Comparison of ENCODE assay signal across 8 mouse cellular contexts in the genomic region with DNA sequence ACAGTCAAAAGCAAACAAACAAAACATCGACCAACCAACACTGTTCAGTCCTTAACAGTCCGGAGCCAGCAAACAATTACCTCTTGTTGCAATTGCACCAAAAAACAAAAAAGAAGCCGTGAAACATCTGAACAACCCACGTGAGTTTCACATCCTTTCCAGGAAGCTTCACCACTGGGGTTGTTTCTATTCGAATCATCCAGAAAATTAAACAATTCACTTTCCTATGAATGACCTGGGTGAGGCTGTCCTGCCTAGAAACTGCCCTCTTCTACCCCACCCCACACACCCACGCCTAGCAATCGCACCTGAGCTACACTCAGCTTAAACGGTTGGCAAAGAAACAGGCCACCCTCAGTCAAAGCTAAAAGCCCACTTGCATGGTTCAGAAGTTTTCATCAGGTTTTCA. TPM values are rescaled to one million over a fixed set of nuclear protein-coding genes. Genes with fewer than 3 reads are reported as not detected.
DNase-seq lines count a peak whose midpoint lies in the region; ATAC-seq and TF ChIP-seq lines count a peak whose summit lies in the region.

No protein-coding gene starts in this region.

- no peaks in the 10 kb centered on the region for H3K36me3 ChIP-seq in hindbrain, embryonic 11.5 days (ENCODE audit: control insufficient read depth, insufficient read depth, low read length)
- peaks cover 3% of the 10 kb centered on the region for H3K36me3 ChIP-seq in lung, embryonic 16.5 days (ENCODE audit: control insufficient read depth, insufficient read depth, low read length)
- H3K36me3 ChIP-seq in splenic B cell, adult 2 months (ENCODE audit: control insufficient read depth, insufficient read depth, low read length, poor library complexity, severe bottlenecking), result peaks cover 10% of the 10 kb centered on the region

- no peaks in the 10 kb centered on the region for H3K9me3 ChIP-seq in hindbrain, embryonic 11.5 days (ENCODE audit: control insufficient read depth, low read length)
- H3K9me3 ChIP-seq in lung, embryonic 16.5 days (ENCODE audit: control insufficient read depth, low read length), result no peaks in the 10 kb centered on the region

- H3K9ac ChIP-seq in hindbrain, embryonic 11.5 days (ENCODE audit: low read depth, low read length), result peak overlapping the region; percentile 85
- peak overlapping the region; percentile 92 for H3K9ac ChIP-seq in lung, embryonic 16.5 days (ENCODE audit: low read length)

- no peak for TF ChIP-seq CTCF in lung, adult 2 months (IDR thresholded peaks at IDR 0.05; ENCODE audit: insufficient read depth, low read length)

- H3K4me1 ChIP-seq in lung, adult 2 months (ENCODE audit: control insufficient read depth, insufficient read depth, low read length), result peaks cover 13% of the 10 kb centered on the region; the same call in 1 of the 2 replicates
- no peaks in the 10 kb centered on the region for H3K4me1 ChIP-seq in hindbrain, embryonic 11.5 days (replicated peaks; ENCODE audit: control insufficient read depth, insufficient read depth, low read length)
- H3K4me1 ChIP-seq in lung, embryonic 16.5 days (replicated peaks; ENCODE audit: control insufficient read depth, insufficient read depth, low read length), result peaks cover 13% of the 10 kb centered on the region; the same call in 1 of the 2 replicates

- peak; percentile 30 for DNase-seq in lung, adult 2 months
- DNase-seq in lung, postnatal 25 days (ENCODE audit: low spot score), result no peak
- no peak for DNase-seq in hindbrain, embryonic 11.5 days (ENCODE audit: low spot score)
- peak; percentile 63 for DNase-seq in splenic B cell, adult 2 months (ENCODE audit: low read depth, low spot score)
- no peak for DNase-seq in gastrocnemius, postnatal 36 days
- no peak for DNase-seq in frontal cortex, postnatal 36 days (ENCODE audit: low spot score in 2 of 2)

- H3K4me3 ChIP-seq in lung, adult 2 months (replicated peaks; ENCODE audit: extremely low read depth, low read depth, low read length), result peak overlapping the region; percentile 90
- H3K4me3 ChIP-seq in hindbrain, embryonic 11.5 days (ENCODE audit: low read depth, low read length), result peak overlapping the region; percentile 74
- peak overlapping the region; percentile 85 for H3K4me3 ChIP-seq in lung, embryonic 16.5 days (ENCODE audit: low read length)

- H3K27ac ChIP-seq in hindbrain, embryonic 11.5 days (ENCODE audit: low read depth, low read length), result no peak overlapping the region
- H3K27ac ChIP-seq in lung, embryonic 16.5 days (ENCODE audit: low read length), result peak overlapping the region; percentile 94

- ATAC-seq in common myeloid progenitor, adult 5-6 weeks (replicated peaks; ENCODE audit: low read depth, poor library complexity, severe bottlenecking), result peak; percentile 31
- peak; percentile 37 for ATAC-seq in hindbrain, embryonic 11.5 days (ENCODE audit: low FRiP score)
- peak; percentile 46 for ATAC-seq in lung, embryonic 16.5 days (ENCODE audit: low read depth)

- H3K4me2 ChIP-seq in hindbrain, embryonic 11.5 days (replicated peaks; ENCODE audit: low read depth, low read length), result peak overlapping the region; percentile 67
- peak overlapping the region; percentile 74 for H3K4me2 ChIP-seq in lung, embryonic 16.5 days (ENCODE audit: low read depth, low read length)

- no peak for TF ChIP-seq POLR2A in lung, adult 2 months (IDR thresholded peaks at IDR 0.05; ENCODE audit: borderline replicate concordance, extremely low read depth, low read depth, low read length)

- H3K27me3 ChIP-seq in hindbrain, embryonic 11.5 days (ENCODE audit: control insufficient read depth, insufficient read depth, low read length), result no peaks in the 10 kb centered on the region
- no peaks in the 10 kb centered on the region for H3K27me3 ChIP-seq in lung, embryonic 16.5 days (ENCODE audit: control insufficient read depth, insufficient read depth, low read depth, low read length)
- H3K27me3 ChIP-seq in splenic B cell, adult 2 months (ENCODE audit: control insufficient read depth, insufficient read depth, low read length, poor library complexity, severe bottlenecking), result no peaks in the 10 kb centered on the region

- WGBS in lung, adult 2 months, result 4% methylated on average over 8 of the region's 8 CpGs
- WGBS in hindbrain, embryonic 11.5 days, result 46% methylated on average over 8 of the region's 8 CpGs
- 15% methylated on average over 8 of the region's 8 CpGs for WGBS in lung, embryonic 16.5 days

- intact Hi-C loops in gastrocnemius, postnatal 36 days (cut with DNase I), result no loop called here

RNA-seq across cellular contexts. Expression of gene Sri, which starts 9.8 kb away (rescaled TPM):
- 152 and 180 TPM in 2 replicates for polyA plus RNA-seq in lung, adult 2 months (2012; rRNA removed)
- 103 and 114 TPM in 2 replicates for total RNA-seq in common myeloid progenitor, adult 5-6 weeks (2017)
- polyA plus RNA-seq in hindbrain, embryonic 11.5 days (2014; fragmentation: Nextera tagmentation; extraction: Ambion mirVana), result 183 and 187 TPM in 2 replicates
- 305 and 328 TPM in 2 replicates for polyA plus RNA-seq in lung, embryonic 16.5 days (2015; fragmentation: Nextera tagmentation; extraction: Ambion mirVana)
- total RNA-seq in gastrocnemius, postnatal 36 days (2021), result 10 to 100 TPM; 16.8 to 19.0 TPM

Comparison
In these comparisons a context has a peak if more than half of its experiments do, and no peak if none do; other contexts are left out.
1. DNase-seq: peak in lung, adult 2 months (single experiment) and splenic B cell, adult 2 months (single experiment); none in lung, postnatal 25 days (single experiment), hindbrain, embryonic 11.5 days (single experiment), gastrocnemius, postnatal 36 days (0 of 2) and frontal cortex, postnatal 36 days (0 of 2).
2. Peak in every context shown above with its lines, with median percentiles within 50 percentile points of each other: H3K4me3 ChIP-seq and ATAC-seq.